Mouse (Mus musculus): ENCODE data around the gene Znhit2.
"Not testable (repeated sequence)": the region's sequence is repeated elsewhere in the genome, so short reads cannot be mapped to it uniquely, and the experiment has no call there.

Gene Znhit2

GRCm38 (mm10) chr19:6061021-6061533 is at the start of gene Znhit2:
Gene Znhit2 (plus strand): TSS chr19:6061192.
- DNase-seq (ENCODE audit: low spot score in 2 of 2), result peak; percentile 90 to 93

GRCm38 (mm10) chr19:6013691-6014090 is 47.3 kb upstream of the Znhit2 start:
- no peak for DNase-seq (ENCODE audit: low spot score in 2 of 2)

GRCm38 (mm10) chr19:6014991-6015510 is 45.9 kb upstream of the Znhit2 start:
- peak; percentile 75 to 84 for DNase-seq (ENCODE audit: low spot score in 2 of 2)

GRCm38 (mm10) chr19:6015511-6016315 is 45.3 kb upstream of the Znhit2 start, which contains the start of gene Capn1:
Gene Capn1 (minus strand): TSS chr19:6015897.
- DNase-seq (ENCODE audit: low spot score in 2 of 2), result peak; percentile 77 to 88

- DNase-seq (ENCODE audit: low spot score in 2 of 2), result no peak
Measured at GRCm38 (mm10) chr19:6016532-6016931, 44.5 kb upstream of the Znhit2 start.

GRCm38 (mm10) chr19:6018142-6019089 is 42.6 kb upstream of the Znhit2 start:
- DNase-seq (ENCODE audit: low spot score in 2 of 2), result peak; percentile 91 to 97

GRCm38 (mm10) chr19:6020276-6020675 is 40.7 kb upstream of the Znhit2 start:
- no peak for DNase-seq (ENCODE audit: low spot score in 2 of 2)

- no peak for DNase-seq (ENCODE audit: low spot score in 2 of 2)
Measured at GRCm38 (mm10) chr19:6023059-6023458, 37.9 kb upstream of the Znhit2 start.

- no peak for DNase-seq (ENCODE audit: low spot score in 2 of 2)
Measured at GRCm38 (mm10) chr19:6023930-6024329, 37.1 kb upstream of the Znhit2 start.

- no peak for DNase-seq (ENCODE audit: low spot score in 2 of 2)
Measured at GRCm38 (mm10) chr19:6028991-6029390, 32.0 kb upstream of the Znhit2 start.

GRCm38 (mm10) chr19:6029426-6029825 is 31.6 kb upstream of the Znhit2 start:
- DNase-seq (ENCODE audit: low spot score in 2 of 2), result no peak

GRCm38 (mm10) chr19:6030520-6031280 is 30.3 kb upstream of the Znhit2 start:
- DNase-seq (ENCODE audit: low spot score in 2 of 2), result no peak

- DNase-seq (ENCODE audit: low spot score in 2 of 2), result no peak
Measured at GRCm38 (mm10) chr19:6035966-6036585, 24.9 kb upstream of the Znhit2 start.

GRCm38 (mm10) chr19:6037695-6038094 is 23.3 kb upstream of the Znhit2 start:
- no peak for DNase-seq (ENCODE audit: low spot score in 2 of 2)

GRCm38 (mm10) chr19:6038326-6038725 is 22.7 kb upstream of the Znhit2 start:
- no peak for DNase-seq (ENCODE audit: low spot score in 2 of 2)

- no peak for DNase-seq (ENCODE audit: low spot score in 2 of 2)
Measured at GRCm38 (mm10) chr19:6040002-6040401, 21.0 kb upstream of the Znhit2 start.

GRCm38 (mm10) chr19:6042293-6042692 is 18.7 kb upstream of the Znhit2 start:
- DNase-seq (ENCODE audit: low spot score in 2 of 2), result peak in 1 of 2 experiments; percentile 58

- not testable (repeated sequence) for DNase-seq (ENCODE audit: low spot score in 2 of 2)
Measured at GRCm38 (mm10) chr19:6044102-6044501, 16.9 kb upstream of the Znhit2 start.

- peak in 1 of 2 experiments; percentile 59 for DNase-seq (ENCODE audit: low spot score in 2 of 2)
Measured at GRCm38 (mm10) chr19:6045366-6046293, 15.4 kb upstream of the Znhit2 start.
